Mouse (Mus musculus): ENCODE data around the gene Sez6l2. TPM values are rescaled to one million over a fixed set of nuclear protein-coding genes. Genes with fewer than 3 reads are reported as not detected.

Gene Sez6l2
- polyA plus RNA-seq, 1 experiment from 2014 or later: 50.2 TPM

Other genes starting within 250 kb of the Sez6l2 start
- 114 and 122 TPM in 2 replicates for gene Coro1a, start 242.8 kb upstream of the Sez6l2 start, polyA plus RNA-seq (2015; fragmentation: Nextera tagmentation; extraction: Ambion mirVana)
- gene Mapk3, start 191.0 kb upstream of the Sez6l2 start, polyA plus RNA-seq (2015; fragmentation: Nextera tagmentation; extraction: Ambion mirVana): 111 and 112 TPM in 2 replicates
- gene Gdpd3, start 184.2 kb upstream of the Sez6l2 start, polyA plus RNA-seq (2015; fragmentation: Nextera tagmentation; extraction: Ambion mirVana): 0.95 and 1.5 TPM in 2 replicates
- 162 and 191 TPM in 2 replicates for gene Ypel3, start 173.6 kb upstream of the Sez6l2 start, polyA plus RNA-seq (2015; fragmentation: Nextera tagmentation; extraction: Ambion mirVana)
- gene Tbx6, start 169.1 kb upstream of the Sez6l2 start, polyA plus RNA-seq (2015; fragmentation: Nextera tagmentation; extraction: Ambion mirVana): 0.51 and 0.64 TPM in 2 replicates
- 155 and 182 TPM in 2 replicates for gene Ppp4c, start 158.1 kb upstream of the Sez6l2 start, polyA plus RNA-seq (2015; fragmentation: Nextera tagmentation; extraction: Ambion mirVana)
- 55.0 and 61.1 TPM in 2 replicates for gene Fam57b, start 152.9 kb upstream of the Sez6l2 start, polyA plus RNA-seq (2015; fragmentation: Nextera tagmentation; extraction: Ambion mirVana)
- not detected in 2 replicates for gene 4930451I11Rik, start 118.9 kb upstream of the Sez6l2 start, polyA plus RNA-seq (2015; fragmentation: Nextera tagmentation; extraction: Ambion mirVana)
- gene Doc2a, start 103.1 kb upstream of the Sez6l2 start, polyA plus RNA-seq (2015; fragmentation: Nextera tagmentation; extraction: Ambion mirVana): 24.2 and 35.8 TPM in 2 replicates
- gene Hirip3, start 88.6 kb upstream of the Sez6l2 start, polyA plus RNA-seq (2015; fragmentation: Nextera tagmentation; extraction: Ambion mirVana): 19.8 and 20.0 TPM in 2 replicates
- 94.6 and 98.3 TPM in 2 replicates for gene Ino80e, start 88.2 kb upstream of the Sez6l2 start, polyA plus RNA-seq (2015; fragmentation: Nextera tagmentation; extraction: Ambion mirVana)
- gene Taok2, start 65.9 kb upstream of the Sez6l2 start, polyA plus RNA-seq (2015; fragmentation: Nextera tagmentation; extraction: Ambion mirVana): 64.8 and 66.7 TPM in 2 replicates
- 33.2 and 34.0 TPM in 2 replicates for gene Tmem219, start 27.6 kb upstream of the Sez6l2 start, polyA plus RNA-seq (2015; fragmentation: Nextera tagmentation; extraction: Ambion mirVana)
- gene Kctd13, start 21.7 kb upstream of the Sez6l2 start, polyA plus RNA-seq (2015; fragmentation: Nextera tagmentation; extraction: Ambion mirVana): 135 and 140 TPM in 2 replicates
- 10.4 TPM in 2 replicates for gene Asphd1, start 981 bp upstream of the Sez6l2 start, polyA plus RNA-seq (2015; fragmentation: Nextera tagmentation; extraction: Ambion mirVana)
- 132 and 141 TPM in 2 replicates for gene Cdipt, start 25.4 kb downstream of the Sez6l2 start, polyA plus RNA-seq (2015; fragmentation: Nextera tagmentation; extraction: Ambion mirVana)
- 0.69 and 0.96 TPM in 2 replicates for gene Cdiptos, start 25.5 kb downstream of the Sez6l2 start, polyA plus RNA-seq (2015; fragmentation: Nextera tagmentation; extraction: Ambion mirVana)
- gene Mvp, start 64.1 kb downstream of the Sez6l2 start, polyA plus RNA-seq (2015; fragmentation: Nextera tagmentation; extraction: Ambion mirVana): 2.9 and 3.2 TPM in 2 replicates
- gene Pagr1b, start 65.9 kb downstream of the Sez6l2 start, polyA plus RNA-seq (2015; fragmentation: Nextera tagmentation; extraction: Ambion mirVana): 0.50 TPM in 1 of 2 replicates, not detected in the other
- gene Pagr1a, start 66.8 kb downstream of the Sez6l2 start, polyA plus RNA-seq (2015; fragmentation: Nextera tagmentation; extraction: Ambion mirVana): 33.8 and 62.5 TPM in 2 replicates
- 30.9 and 61.5 TPM in 2 replicates for gene Gm42742, start 70.5 kb downstream of the Sez6l2 start, polyA plus RNA-seq (2015; fragmentation: Nextera tagmentation; extraction: Ambion mirVana)
- 40.9 and 63.3 TPM in 2 replicates for gene Prrt2, start 70.6 kb downstream of the Sez6l2 start, polyA plus RNA-seq (2015; fragmentation: Nextera tagmentation; extraction: Ambion mirVana)
- gene Maz, start 76.5 kb downstream of the Sez6l2 start, polyA plus RNA-seq (2015; fragmentation: Nextera tagmentation; extraction: Ambion mirVana): 46.7 and 51.5 TPM in 2 replicates
- 16.6 and 17.6 TPM in 2 replicates for gene Kif22, start 91.9 kb downstream of the Sez6l2 start, polyA plus RNA-seq (2015; fragmentation: Nextera tagmentation; extraction: Ambion mirVana)
- not detected in 2 replicates for gene Zg16, start 136.8 kb downstream of the Sez6l2 start, polyA plus RNA-seq (2015; fragmentation: Nextera tagmentation; extraction: Ambion mirVana)
- 1.7 and 2.5 TPM in 2 replicates for gene AI467606, start 140.8 kb downstream of the Sez6l2 start, polyA plus RNA-seq (2015; fragmentation: Nextera tagmentation; extraction: Ambion mirVana)
- gene Qprt, start 171.7 kb downstream of the Sez6l2 start, polyA plus RNA-seq (2015; fragmentation: Nextera tagmentation; extraction: Ambion mirVana): 0.68 and 0.77 TPM in 2 replicates
- 0.05 TPM in 1 of 2 replicates, not detected in the other for gene Spn, start 187.3 kb downstream of the Sez6l2 start, polyA plus RNA-seq (2015; fragmentation: Nextera tagmentation; extraction: Ambion mirVana)
- 76.1 and 85.7 TPM in 2 replicates for gene Cd2bp2, start 245.5 kb downstream of the Sez6l2 start, polyA plus RNA-seq (2015; fragmentation: Nextera tagmentation; extraction: Ambion mirVana)

All from midbrain, embryonic 16.5 days (tissue).